Mouse (Mus musculus): ENCODE measurements at regions not wholly inside any gene's neighbourhood (a gene's known extent, or its start where the extent isn't known, plus 50 kb on each side); places are given as distances from the start of the nearest gene placed in this dataset.

DNA sequence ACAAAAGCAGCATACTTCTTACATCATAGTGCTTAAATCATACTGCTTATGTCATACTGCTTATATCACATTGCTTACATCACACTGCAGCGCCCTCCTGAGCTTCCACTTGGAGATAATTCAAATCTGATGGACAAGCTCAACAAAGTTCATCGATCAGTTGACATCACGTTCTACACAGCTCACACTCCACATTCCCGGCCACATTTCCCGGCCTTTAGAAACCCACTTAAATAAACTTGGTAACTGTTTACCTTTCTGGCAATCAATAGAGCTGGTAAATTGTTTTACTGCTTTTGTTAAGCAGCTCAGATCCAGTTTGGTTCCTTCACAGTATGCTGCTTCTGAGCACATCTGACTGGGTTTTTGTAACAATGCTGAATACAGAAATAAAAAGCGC lies 194.0 kb downstream of the Fzd1 start:
- Histone ChIP-seq H3K4me1 (replicated peaks; ENCODE audit: control insufficient read depth, insufficient read depth, low read length) (no peaks in the 10 kb centered on the region), H3K4me2 (replicated peaks; ENCODE audit: low read depth) (no peak overlapping the region), H3K9ac (ENCODE audit: low read depth, low read length) (no peak overlapping the region), H3K36me3 (ENCODE audit: control insufficient read depth, insufficient read depth) (no peaks in the 10 kb centered on the region), H3K27ac (ENCODE audit: low read depth, low read length) (no peak overlapping the region), H3K4me3 (ENCODE audit: low read depth, low read length) (no peak overlapping the region), H3K9me3 (ENCODE audit: control insufficient read depth) (no peaks in the 10 kb centered on the region), H3K27me3 (replicated peaks; ENCODE audit: control insufficient read depth, insufficient read depth, low read length) (no peaks in the 10 kb centered on the region)
- 24% methylated on average over 6 of the region's 6 CpGs for WGBS
- TF ChIP-seq CTCF (IDR thresholded peaks at IDR 0.05; ENCODE audit: low read depth): no peak
- ATAC-seq: no peak

DNA sequence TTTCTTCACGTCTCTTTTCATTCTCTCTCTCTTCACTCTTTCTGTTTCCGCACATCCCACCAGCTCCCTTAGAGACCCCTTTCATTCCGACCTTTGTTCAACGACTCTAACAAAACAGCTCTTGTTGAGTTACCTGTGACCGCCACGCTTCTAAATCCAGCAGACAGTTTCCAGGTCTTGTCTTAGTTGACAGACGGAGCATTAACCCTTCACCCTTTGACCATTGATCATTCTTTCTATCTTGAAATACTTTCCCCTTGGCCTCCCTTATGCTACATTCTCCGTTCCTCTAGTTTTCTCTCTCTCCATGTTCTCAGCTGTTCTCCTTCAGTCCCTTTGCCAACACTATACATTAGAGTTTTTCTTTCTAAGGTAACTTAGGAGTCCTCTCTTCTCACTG lies 196.2 kb downstream of the Fzd1 start:
- 51% methylated on average over 8 of the region's 8 CpGs for WGBS
- Histone ChIP-seq H3K9me3 (ENCODE audit: control insufficient read depth) (no peaks in the 10 kb centered on the region), H3K4me1 (replicated peaks; ENCODE audit: control insufficient read depth, insufficient read depth, low read length) (no peaks in the 10 kb centered on the region), H3K27me3 (replicated peaks; ENCODE audit: control insufficient read depth, insufficient read depth, low read length) (no peaks in the 10 kb centered on the region), H3K9ac (ENCODE audit: low read depth, low read length) (no peak overlapping the region), H3K27ac (ENCODE audit: low read depth, low read length) (no peak overlapping the region), H3K4me3 (ENCODE audit: low read depth, low read length) (no peak overlapping the region), H3K36me3 (ENCODE audit: control insufficient read depth, insufficient read depth) (no peaks in the 10 kb centered on the region), H3K4me2 (replicated peaks; ENCODE audit: low read depth) (no peak overlapping the region)
- no peak for ATAC-seq
- no peak for TF ChIP-seq CTCF (IDR thresholded peaks at IDR 0.05; ENCODE audit: low read depth)

DNA sequence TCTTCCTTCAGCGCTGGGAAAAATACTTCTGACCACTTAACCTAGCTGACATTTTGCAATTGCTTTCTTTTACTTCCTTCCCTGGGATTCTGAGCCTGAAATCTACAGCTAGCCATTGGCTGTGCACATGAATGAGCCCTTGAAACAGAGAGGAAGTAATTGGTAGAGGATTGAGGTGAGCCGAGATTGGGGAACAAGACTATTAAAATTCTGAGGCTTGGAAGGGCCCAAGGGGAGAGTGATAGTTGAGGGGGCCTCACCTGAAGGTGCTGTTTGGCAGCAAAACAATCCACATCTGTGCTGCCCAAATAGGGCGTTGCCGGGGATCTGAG lies 196.7 kb downstream of the Fzd1 start:
- H3K27ac ChIP-seq (ENCODE audit: low read depth, low read length): no peak overlapping the region

DNA sequence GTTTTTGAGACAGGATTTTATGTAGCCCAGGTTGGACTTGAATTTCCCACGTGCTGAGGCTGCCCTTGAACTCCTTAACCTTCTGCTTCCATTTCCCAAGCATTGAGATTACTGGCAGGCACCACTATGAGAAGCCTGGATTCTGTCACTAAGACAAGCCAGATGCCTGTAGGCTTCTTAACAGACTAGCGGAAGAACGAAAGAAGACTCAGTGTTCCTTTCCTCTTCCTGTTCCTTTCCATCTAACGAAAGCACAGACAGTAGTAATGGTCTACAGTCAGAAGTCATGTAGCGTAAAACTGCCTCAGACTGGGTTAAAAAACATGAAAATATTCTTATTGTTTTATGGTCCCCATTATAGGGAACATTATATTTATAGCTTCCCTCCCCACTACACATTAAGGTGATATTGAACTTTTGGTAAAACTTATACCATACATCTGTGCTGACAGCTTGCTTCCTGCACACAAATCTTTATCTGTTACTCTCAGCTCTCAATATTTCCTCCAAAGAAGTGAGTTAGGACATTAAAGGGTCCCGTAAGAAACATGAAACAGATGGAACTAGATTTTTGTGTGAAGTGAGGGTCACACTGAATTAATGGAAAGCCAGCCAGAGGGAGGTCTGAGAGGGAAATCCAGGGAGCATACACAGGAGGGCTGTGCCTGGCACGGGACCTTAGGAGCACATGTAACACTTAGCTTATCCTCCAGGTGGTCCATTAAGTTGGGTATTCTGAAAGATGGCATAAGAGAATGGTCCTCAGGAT lies 197.3 kb downstream of the Fzd1 start:
- no peak for ATAC-seq
- no peaks in the 10 kb centered on the region for H3K4me1 ChIP-seq (replicated peaks; ENCODE audit: control insufficient read depth, insufficient read depth, low read length)
- H3K9ac ChIP-seq (ENCODE audit: low read depth, low read length): no peak overlapping the region
- no peaks in the 10 kb centered on the region for H3K9me3 ChIP-seq (ENCODE audit: control insufficient read depth)
- no peaks in the 10 kb centered on the region for H3K36me3 ChIP-seq (ENCODE audit: control insufficient read depth, insufficient read depth)
- no peak overlapping the region for H3K4me3 ChIP-seq (ENCODE audit: low read depth, low read length)
- no peaks in the 10 kb centered on the region for H3K27me3 ChIP-seq (replicated peaks; ENCODE audit: control insufficient read depth, insufficient read depth, low read length)
- H3K4me2 ChIP-seq (replicated peaks; ENCODE audit: low read depth): no peak overlapping the region
- H3K27ac ChIP-seq (ENCODE audit: low read depth, low read length): no peak overlapping the region
- TF ChIP-seq CTCF (IDR thresholded peaks at IDR 0.05; ENCODE audit: low read depth): no peak
- WGBS: 66% methylated on average over 7 of the region's 7 CpGs

More for the DNA sequence above, 196.7 kb downstream of the Fzd1 start:
- H3K9me3 ChIP-seq (ENCODE audit: control insufficient read depth): no peaks in the 10 kb centered on the region
- no peaks in the 10 kb centered on the region for H3K27me3 ChIP-seq (replicated peaks; ENCODE audit: control insufficient read depth, insufficient read depth, low read length)
- H3K4me3 ChIP-seq (ENCODE audit: low read depth, low read length): no peak overlapping the region
- 49% methylated on average over 4 of the region's 4 CpGs for WGBS
- H3K9ac ChIP-seq (ENCODE audit: low read depth, low read length): no peak overlapping the region
- no peak for ATAC-seq
- no peak overlapping the region for H3K4me2 ChIP-seq (replicated peaks; ENCODE audit: low read depth)
- no peak for TF ChIP-seq CTCF (IDR thresholded peaks at IDR 0.05; ENCODE audit: low read depth)
- no peaks in the 10 kb centered on the region for H3K36me3 ChIP-seq (ENCODE audit: control insufficient read depth, insufficient read depth)
- H3K4me1 ChIP-seq (replicated peaks; ENCODE audit: control insufficient read depth, insufficient read depth, low read length): no peaks in the 10 kb centered on the region

DNA sequence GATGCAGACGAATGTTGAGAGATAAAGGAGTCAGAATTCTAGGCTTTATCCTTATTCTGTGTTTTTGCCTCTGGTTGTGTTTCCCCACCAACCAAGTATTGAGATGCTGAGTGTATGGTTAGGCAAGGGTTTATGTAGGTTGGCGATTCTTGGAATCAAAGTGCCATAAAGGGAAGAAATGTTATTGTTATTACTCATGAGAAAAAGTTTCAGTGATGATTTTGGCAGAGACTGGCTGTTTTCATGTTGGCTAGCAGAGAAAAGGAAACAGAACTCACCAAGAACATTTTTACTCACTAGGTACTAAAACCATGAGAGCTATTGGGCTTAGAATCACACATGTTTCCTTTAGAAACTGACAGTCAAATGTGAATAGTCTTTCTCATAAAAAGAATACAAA lies 202.9 kb downstream of the Fzd1 start:
- Histone ChIP-seq H3K4me3 (ENCODE audit: low read depth, low read length) (no peak overlapping the region), H3K27ac (ENCODE audit: low read depth, low read length) (no peak overlapping the region), H3K36me3 (ENCODE audit: control insufficient read depth, insufficient read depth) (no peaks in the 10 kb centered on the region), H3K4me1 (replicated peaks; ENCODE audit: control insufficient read depth, insufficient read depth, low read length) (no peaks in the 10 kb centered on the region), H3K27me3 (replicated peaks; ENCODE audit: control insufficient read depth, insufficient read depth, low read length) (no peaks in the 10 kb centered on the region), H3K9ac (ENCODE audit: low read depth, low read length) (no peak overlapping the region), H3K4me2 (replicated peaks; ENCODE audit: low read depth) (no peak overlapping the region), H3K9me3 (ENCODE audit: control insufficient read depth) (no peaks in the 10 kb centered on the region)
- no peak for ATAC-seq
- no peak for TF ChIP-seq CTCF (IDR thresholded peaks at IDR 0.05; ENCODE audit: low read depth)
- 80% methylated on average over 2 of the region's 2 CpGs for WGBS

DNA sequence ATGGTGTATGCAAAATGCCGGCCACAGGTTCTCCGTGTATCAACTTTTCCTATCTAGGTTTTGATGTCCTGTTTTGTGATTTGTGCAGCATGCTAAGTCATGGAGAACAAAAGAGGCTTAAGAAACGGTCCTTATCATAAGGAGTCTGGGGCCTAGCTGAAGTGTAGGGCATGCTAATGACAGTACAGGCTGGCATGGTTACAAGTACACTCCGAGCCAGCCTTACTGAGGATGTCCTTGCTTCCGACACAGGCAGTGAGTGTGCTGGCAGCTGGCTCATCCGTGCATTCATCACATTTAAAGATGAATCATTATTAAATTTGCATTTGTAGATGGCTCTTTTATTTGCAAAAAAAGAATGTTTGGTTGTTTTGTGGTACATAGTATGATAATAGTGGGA lies 219.3 kb downstream of the Fzd1 start:
- Histone ChIP-seq H3K9ac (ENCODE audit: low read depth, low read length) (no peak overlapping the region), H3K4me1 (replicated peaks; ENCODE audit: control insufficient read depth, insufficient read depth, low read length) (no peaks in the 10 kb centered on the region), H3K4me3 (ENCODE audit: low read depth, low read length) (no peak overlapping the region), H3K36me3 (ENCODE audit: control insufficient read depth, insufficient read depth) (no peaks in the 10 kb centered on the region), H3K9me3 (ENCODE audit: control insufficient read depth) (no peaks in the 10 kb centered on the region), H3K4me2 (replicated peaks; ENCODE audit: low read depth) (no peak overlapping the region), H3K27me3 (replicated peaks; ENCODE audit: control insufficient read depth, insufficient read depth, low read length) (no peaks in the 10 kb centered on the region), H3K27ac (ENCODE audit: low read depth, low read length) (no peak overlapping the region)
- 73% methylated on average over 6 of the region's 6 CpGs for WGBS
- TF ChIP-seq CTCF (IDR thresholded peaks at IDR 0.05; ENCODE audit: low read depth): no peak
- ATAC-seq: no peak

DNA sequence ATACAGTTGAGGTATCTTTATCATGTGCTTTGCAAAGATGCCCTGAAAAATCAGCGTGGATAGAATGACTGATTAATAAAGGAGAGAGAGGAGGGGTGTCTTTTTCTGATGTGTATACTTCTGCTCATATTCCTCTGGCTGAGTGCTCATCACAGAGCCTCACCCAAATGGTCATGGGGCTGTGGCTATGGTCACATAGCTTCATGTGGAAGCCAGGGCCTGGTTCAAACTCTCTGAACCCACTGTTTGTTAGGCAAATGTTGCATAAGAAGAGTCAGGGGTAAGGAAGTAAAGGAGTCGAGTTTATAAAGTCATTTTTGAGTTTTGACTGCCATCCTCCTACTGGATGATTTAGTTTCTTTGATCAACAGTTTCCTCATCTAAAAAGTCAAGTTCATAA lies 221.0 kb downstream of the Fzd1 start:
- 66% methylated on average over 2 of the region's 2 CpGs for WGBS
- Histone ChIP-seq H3K36me3 (ENCODE audit: control insufficient read depth, insufficient read depth) (no peaks in the 10 kb centered on the region), H3K4me1 (replicated peaks; ENCODE audit: control insufficient read depth, insufficient read depth, low read length) (no peaks in the 10 kb centered on the region), H3K4me2 (replicated peaks; ENCODE audit: low read depth) (no peak overlapping the region), H3K4me3 (ENCODE audit: low read depth, low read length) (no peak overlapping the region), H3K9ac (ENCODE audit: low read depth, low read length) (no peak overlapping the region), H3K27ac (ENCODE audit: low read depth, low read length) (no peak overlapping the region), H3K27me3 (replicated peaks; ENCODE audit: control insufficient read depth, insufficient read depth, low read length) (no peaks in the 10 kb centered on the region), H3K9me3 (ENCODE audit: control insufficient read depth) (no peaks in the 10 kb centered on the region)
- TF ChIP-seq CTCF (IDR thresholded peaks at IDR 0.05; ENCODE audit: low read depth): no peak
- no peak for ATAC-seq

Measured in intestine, postnatal 0 days (tissue).